Mouse (Mus musculus): Measurements from ENCODE around the gene Baz1b. TPM values are rescaled to one million over a fixed set of nuclear protein-coding genes. Genes with fewer than 3 reads are reported as not detected.
A peak's percentile ranks its signal among the peaks of the same experiment; 100 is the strongest.

Baz1b gene
- polyA plus RNA-seq, 1 experiment, result 70.7 TPM

- TF ChIP-seq CTCF (IDR thresholded peaks at IDR 0.05; ENCODE audit: borderline replicate concordance, extremely low read depth, insufficient read depth, insufficient read length), result no peak
- TF ChIP-seq POLR2A (IDR thresholded peaks at IDR 0.05; ENCODE audit: borderline replicate concordance, extremely low read depth, insufficient read depth, insufficient read length, poor library complexity, severe bottlenecking), result no peak
- no peak for DNase-seq (ENCODE audit: low read depth)
Observed at GRCm38 (mm10) chr5:135162361-135162760, 24.7 kb upstream of the Baz1b start.

GRCm38 (mm10) chr5:135162821-135163220 lies 24.2 kb upstream of the Baz1b start:
- TF ChIP-seq POLR2A (IDR thresholded peaks at IDR 0.05; ENCODE audit: borderline replicate concordance, extremely low read depth, insufficient read depth, insufficient read length, poor library complexity, severe bottlenecking), result no peak
- TF ChIP-seq CTCF (IDR thresholded peaks at IDR 0.05; ENCODE audit: borderline replicate concordance, extremely low read depth, insufficient read depth, insufficient read length), result no peak
- DNase-seq (ENCODE audit: low read depth), result no peak

DNA sequence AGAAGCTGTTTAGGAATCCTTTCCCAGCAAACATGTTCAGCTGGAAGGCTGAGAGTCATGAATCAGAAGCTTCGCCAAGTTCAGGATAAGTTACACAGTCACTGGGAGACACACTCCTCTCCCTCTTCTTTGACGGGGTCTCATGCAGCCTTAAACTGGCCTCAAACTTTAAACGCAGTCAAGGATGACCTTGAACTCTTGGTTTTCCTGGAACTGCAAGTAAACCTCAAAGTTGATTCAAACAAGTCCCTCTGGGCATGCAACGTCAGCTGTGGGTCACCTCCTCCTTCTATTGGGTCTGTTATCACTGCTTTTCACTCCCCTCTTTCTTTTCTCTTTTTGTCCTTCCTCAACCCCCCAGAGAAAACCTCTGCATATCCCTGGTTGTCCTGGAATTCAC lies 20.2 kb upstream of the Baz1b start:
- DNase-seq (ENCODE audit: low read depth), result no peak
- TF ChIP-seq CTCF (IDR thresholded peaks at IDR 0.05; ENCODE audit: borderline replicate concordance, extremely low read depth, insufficient read depth, insufficient read length) (no peak), POLR2A (IDR thresholded peaks at IDR 0.05; ENCODE audit: borderline replicate concordance, extremely low read depth, insufficient read depth, insufficient read length, poor library complexity, severe bottlenecking) (no peak)

DNA sequence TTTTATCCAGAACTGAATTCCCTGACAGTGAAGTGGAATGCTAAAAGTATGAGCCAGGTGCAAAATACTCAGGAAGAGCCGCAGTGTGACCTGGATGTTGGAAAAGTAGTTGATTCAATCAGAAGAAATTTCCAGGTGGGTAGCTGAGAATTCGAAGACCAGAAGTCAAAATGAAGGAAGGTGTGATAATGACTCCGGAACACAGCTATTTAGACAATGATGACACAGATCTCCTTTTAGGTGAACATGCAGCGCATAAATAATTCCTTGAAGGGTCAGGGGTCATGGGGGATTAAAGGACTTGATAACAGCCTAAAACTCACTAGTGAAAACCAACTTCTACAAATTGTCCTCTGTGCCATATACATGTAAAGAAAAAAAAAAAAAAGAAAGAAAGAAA lies 19.6 kb upstream of the Baz1b start:
- no peak for DNase-seq (ENCODE audit: low read depth)
- TF ChIP-seq CTCF (IDR thresholded peaks at IDR 0.05; ENCODE audit: borderline replicate concordance, extremely low read depth, insufficient read depth, insufficient read length), result no peak
- TF ChIP-seq POLR2A (IDR thresholded peaks at IDR 0.05; ENCODE audit: borderline replicate concordance, extremely low read depth, insufficient read depth, insufficient read length, poor library complexity, severe bottlenecking), result no peak

DNA sequence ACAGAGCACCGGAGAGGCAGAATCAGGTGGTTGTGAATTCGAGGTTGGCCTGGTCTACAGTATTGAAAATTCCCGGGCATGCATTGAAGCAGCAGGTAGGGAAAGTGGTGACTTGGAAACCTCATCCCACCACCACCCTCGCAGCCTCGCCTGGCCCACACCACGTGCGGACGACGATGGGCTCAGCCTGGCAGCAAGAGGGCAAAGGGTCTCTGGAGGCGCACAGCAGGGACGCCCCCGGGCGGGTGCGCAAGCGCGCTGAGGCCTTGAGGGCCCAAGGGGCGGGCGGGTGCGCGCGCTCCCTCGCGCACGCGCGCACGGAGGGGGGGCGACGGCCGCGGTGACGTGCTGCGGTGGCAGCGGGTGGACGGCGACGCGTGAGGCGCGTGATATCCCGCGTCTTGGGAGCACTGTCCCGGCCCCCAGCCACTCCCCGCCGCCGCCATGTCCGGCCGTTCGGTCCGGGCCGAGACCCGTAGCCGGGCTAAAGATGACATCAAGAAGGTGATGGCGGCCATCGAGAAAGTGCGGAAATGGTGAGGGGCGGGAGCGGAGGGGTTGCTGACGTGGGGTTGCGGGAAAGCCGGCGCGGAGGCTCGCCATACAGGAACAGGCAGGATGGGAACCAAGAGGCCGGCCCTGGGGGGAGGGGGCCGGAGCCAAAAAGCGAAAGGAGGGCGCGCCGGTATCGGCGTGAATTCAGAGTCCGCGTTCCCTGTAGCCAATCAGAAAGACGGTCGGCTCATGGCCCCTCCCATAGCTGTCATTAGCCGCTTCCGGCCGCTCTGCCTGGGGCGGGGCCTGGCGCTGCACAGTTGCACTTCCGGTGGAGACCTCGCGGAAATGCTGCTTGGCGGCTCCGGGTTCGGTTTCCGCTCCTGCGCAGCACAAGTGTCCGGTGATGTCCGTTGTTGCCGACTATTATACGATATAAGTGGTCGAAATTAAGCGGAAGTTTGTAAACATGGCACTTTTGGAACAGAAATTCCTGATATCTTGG lies 18.7 kb upstream of the Baz1b start, which contains the start of gene Bcl7b:
TSS of gene Bcl7b (plus strand) at position 221 of the 1,000 bp plus-strand sequence.
- peak; percentile 72 for TF ChIP-seq POLR2A (IDR thresholded peaks at IDR 0.05; ENCODE audit: borderline replicate concordance, extremely low read depth, insufficient read depth, insufficient read length, poor library complexity, severe bottlenecking)
- no peak for TF ChIP-seq CTCF (IDR thresholded peaks at IDR 0.05; ENCODE audit: borderline replicate concordance, extremely low read depth, insufficient read depth, insufficient read length)
- DNase-seq (ENCODE audit: low read depth), result peak; percentile 99

DNA sequence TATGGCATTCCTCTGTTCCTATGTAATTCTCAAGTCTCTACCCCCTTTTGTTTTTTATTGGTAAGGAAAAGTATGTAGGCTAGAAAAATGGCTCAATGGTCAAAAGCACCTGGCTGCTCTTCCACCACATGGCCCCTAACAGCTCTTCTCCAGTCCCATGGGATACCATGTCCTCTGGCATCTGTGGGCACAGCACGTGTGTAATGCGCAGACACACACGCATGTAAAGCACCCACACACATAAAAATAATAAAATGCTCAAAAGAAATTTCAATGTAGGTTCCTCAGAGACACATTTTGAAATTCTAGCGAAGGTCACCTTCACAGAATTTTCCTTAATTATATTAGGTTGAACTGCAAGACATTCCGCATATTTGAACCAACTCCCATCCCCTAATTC lies 17.6 kb upstream of the Baz1b start:
- DNase-seq (ENCODE audit: low read depth), result no peak
- TF ChIP-seq POLR2A (IDR thresholded peaks at IDR 0.05; ENCODE audit: borderline replicate concordance, extremely low read depth, insufficient read depth, insufficient read length, poor library complexity, severe bottlenecking), result no peak

- DNase-seq (ENCODE audit: low read depth), result no peak
- TF ChIP-seq POLR2A (IDR thresholded peaks at IDR 0.05; ENCODE audit: borderline replicate concordance, extremely low read depth, insufficient read depth, insufficient read length, poor library complexity, severe bottlenecking) (no peak), CTCF (IDR thresholded peaks at IDR 0.05; ENCODE audit: borderline replicate concordance, extremely low read depth, insufficient read depth, insufficient read length) (no peak)
Observed at GRCm38 (mm10) chr5:135171688-135172220, 15.3 kb upstream of the Baz1b start.

DNA sequence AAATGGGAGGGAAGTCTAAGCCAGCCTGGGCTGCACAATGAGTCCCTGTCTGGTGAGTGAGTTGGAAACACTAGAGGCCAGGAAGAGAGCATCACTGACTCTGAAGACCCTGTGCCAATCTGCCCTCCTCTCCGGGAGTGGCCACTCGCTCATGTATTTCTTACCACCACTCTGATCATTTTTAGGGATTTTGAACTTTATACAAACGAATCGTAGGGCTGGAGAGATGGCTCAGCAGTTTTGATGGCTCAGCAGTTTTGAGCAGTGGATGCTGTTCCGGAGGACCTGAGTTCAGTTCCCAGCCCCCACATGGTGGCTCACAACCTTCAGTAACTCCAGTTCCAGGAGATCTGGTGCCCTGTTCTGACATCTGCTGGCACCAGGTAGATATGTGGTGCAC lies 14.1 kb upstream of the Baz1b start:
- no peak for TF ChIP-seq CTCF (IDR thresholded peaks at IDR 0.05; ENCODE audit: borderline replicate concordance, extremely low read depth, insufficient read depth, insufficient read length)
- TF ChIP-seq POLR2A (IDR thresholded peaks at IDR 0.05; ENCODE audit: borderline replicate concordance, extremely low read depth, insufficient read depth, insufficient read length, poor library complexity, severe bottlenecking), result no peak
- no peak for DNase-seq (ENCODE audit: low read depth)

DNA sequence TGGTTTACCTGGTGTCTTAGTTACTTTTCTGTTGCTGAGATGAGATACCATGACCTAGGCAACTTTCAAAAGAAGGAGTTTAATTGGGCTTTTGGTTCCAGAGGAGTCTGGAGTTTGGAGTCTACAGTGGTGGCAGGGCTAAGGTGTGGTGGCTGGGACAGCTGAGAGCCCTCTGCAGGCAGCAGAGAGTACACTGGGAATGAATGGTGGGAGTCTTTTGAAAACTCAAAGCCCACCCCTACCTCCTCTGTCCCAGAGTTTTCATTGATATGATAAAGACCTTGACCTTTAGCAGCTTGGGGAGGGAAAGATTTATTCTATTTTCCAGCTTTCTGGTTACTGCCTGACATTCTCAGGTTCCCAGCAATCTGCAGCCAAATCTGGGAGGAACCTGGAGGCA lies 12.0 kb upstream of the Baz1b start:
- DNase-seq (ENCODE audit: low read depth), result no peak
- TF ChIP-seq POLR2A (IDR thresholded peaks at IDR 0.05; ENCODE audit: borderline replicate concordance, extremely low read depth, insufficient read depth, insufficient read length, poor library complexity, severe bottlenecking) (no peak), CTCF (IDR thresholded peaks at IDR 0.05; ENCODE audit: borderline replicate concordance, extremely low read depth, insufficient read depth, insufficient read length) (no peak)

DNA sequence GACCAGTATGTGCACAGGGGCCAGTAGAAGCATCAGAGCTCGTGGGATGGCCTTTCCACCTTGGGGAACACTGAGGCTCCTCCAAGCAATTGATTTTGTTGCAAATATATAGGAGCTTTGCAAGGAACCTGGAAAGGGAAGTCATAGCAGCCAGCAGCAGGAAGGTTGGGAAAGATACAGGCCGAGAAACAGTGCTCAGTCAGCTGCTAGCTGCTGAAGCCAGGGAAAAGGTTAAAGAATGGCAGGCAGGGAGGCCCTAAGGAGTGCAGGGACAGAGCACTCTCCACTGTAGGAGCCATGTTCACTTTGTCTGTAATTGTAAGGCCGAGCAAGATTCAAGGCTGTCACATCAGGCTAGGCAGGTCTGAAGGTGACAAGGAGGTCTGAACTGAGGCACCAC lies 8.5 kb upstream of the Baz1b start:
- DNase-seq (ENCODE audit: low read depth), result no peak
- TF ChIP-seq POLR2A (IDR thresholded peaks at IDR 0.05; ENCODE audit: borderline replicate concordance, extremely low read depth, insufficient read depth, insufficient read length, poor library complexity, severe bottlenecking), result no peak
- TF ChIP-seq CTCF (IDR thresholded peaks at IDR 0.05; ENCODE audit: borderline replicate concordance, extremely low read depth, insufficient read depth, insufficient read length), result no peak

GRCm38 (mm10) chr5:135178996-135179395 lies 8.1 kb upstream of the Baz1b start:
- no peak for TF ChIP-seq POLR2A (IDR thresholded peaks at IDR 0.05; ENCODE audit: borderline replicate concordance, extremely low read depth, insufficient read depth, insufficient read length, poor library complexity, severe bottlenecking)
- no peak for TF ChIP-seq CTCF (IDR thresholded peaks at IDR 0.05; ENCODE audit: borderline replicate concordance, extremely low read depth, insufficient read depth, insufficient read length)
- no peak for DNase-seq (ENCODE audit: low read depth)

DNA sequence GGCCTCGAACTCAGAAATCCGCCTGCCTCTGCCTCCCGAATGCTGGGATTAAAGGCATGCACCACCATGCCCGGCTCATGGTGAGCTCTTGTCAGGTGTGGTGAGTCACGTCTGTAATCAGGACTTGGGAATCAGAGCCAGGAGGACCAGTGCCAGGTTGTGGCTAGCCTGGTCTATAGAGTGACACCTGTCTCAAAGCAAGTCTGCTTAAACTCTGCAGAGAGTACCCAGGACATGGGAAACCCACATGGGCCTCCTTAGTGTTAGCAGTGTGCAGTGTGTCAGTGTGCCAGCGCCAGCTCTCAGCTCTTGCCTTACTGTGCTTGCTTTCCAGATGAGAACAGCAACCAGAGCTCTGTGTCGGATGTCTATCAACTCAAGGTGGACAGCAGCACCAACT lies 7.4 kb upstream of the Baz1b start:
- no peak for TF ChIP-seq CTCF (IDR thresholded peaks at IDR 0.05; ENCODE audit: borderline replicate concordance, extremely low read depth, insufficient read depth, insufficient read length)
- no peak for TF ChIP-seq POLR2A (IDR thresholded peaks at IDR 0.05; ENCODE audit: borderline replicate concordance, extremely low read depth, insufficient read depth, insufficient read length, poor library complexity, severe bottlenecking)
- DNase-seq (ENCODE audit: low read depth), result no peak
